24 mouse cellular contexts compared by ENCODE assay signal in genomic region chr11:98050940-98051339, GRCm38 (mm10). TPM values are rescaled to one million over a fixed set of nuclear protein-coding genes. Genes with fewer than 3 reads are reported as not detected.
DNase-seq lines count a peak whose midpoint lies in the region; ATAC-seq and TF ChIP-seq lines count a peak whose summit lies in the region.
"Had no signal": no experiment of that assay in that cellular context is flagged by ENCODE, and none has a peak within 500 bp of the region (broad histone marks: within the 10 kb centered on the region; RNA-seq: fewer than 3 reads in every experiment).

No protein-coding gene starts in this region.

- TF ChIP-seq CTCF in thymus, adult 2 months (IDR thresholded peaks at IDR 0.05; ENCODE audit: borderline replicate concordance, control insufficient read depth, extremely low read depth, insufficient read depth, low read length, poor library complexity): no peak

- H3K27me3 ChIP-seq in hindbrain, embryonic 10.5 days (ENCODE audit: insufficient read depth, poor library complexity, severe bottlenecking): peaks cover 85% of the 10 kb centered on the region
- H3K27me3 ChIP-seq in hindbrain, embryonic 14.5 days (ENCODE audit: control insufficient read depth, insufficient read depth, low read length): peaks cover 32% of the 10 kb centered on the region
- H3K27me3 ChIP-seq in embryonic facial prominence, embryonic 10.5 days (replicated peaks; ENCODE audit: low read depth, poor library complexity, severe bottlenecking): peaks cover 88% of the 10 kb centered on the region
- peaks cover 22% of the 10 kb centered on the region for H3K27me3 ChIP-seq in neural tube, embryonic 15.5 days (replicated peaks)
- peaks cover 16% of the 10 kb centered on the region for H3K27me3 ChIP-seq in thymus, adult 2 months (ENCODE audit: control insufficient read depth, insufficient read depth, low read length)

- peaks cover 44% of the 10 kb centered on the region for H3K4me1 ChIP-seq in hindbrain, embryonic 10.5 days (replicated peaks)
- H3K4me1 ChIP-seq in hindbrain, embryonic 14.5 days (replicated peaks; ENCODE audit: control insufficient read depth, insufficient read depth, low read length): peaks cover 3% of the 10 kb centered on the region; the same call in 1 of the 2 replicates
- peaks cover 31% of the 10 kb centered on the region for H3K4me1 ChIP-seq in embryonic facial prominence, embryonic 10.5 days
- H3K4me1 ChIP-seq in neural tube, embryonic 15.5 days: peaks cover 44% of the 10 kb centered on the region
- H3K4me1 ChIP-seq in thymus, adult 2 months (replicated peaks; ENCODE audit: control insufficient read depth, insufficient read depth, low read length): peaks cover 38% of the 10 kb centered on the region

- 26% methylated on average over 2 of the region's 2 CpGs for WGBS in hindbrain, embryonic 10.5 days
- 40% methylated on average over 2 of the region's 2 CpGs for WGBS in hindbrain, embryonic 14.5 days
- WGBS in embryonic facial prominence, embryonic 10.5 days: 43% methylated on average over 2 of the region's 2 CpGs
- WGBS in neural tube, embryonic 15.5 days: 30% methylated on average over 2 of the region's 2 CpGs
- WGBS in thymus, adult 2 months: 61% methylated on average over 2 of the region's 2 CpGs

- H3K9me3 ChIP-seq in hindbrain, embryonic 10.5 days: no peaks in the 10 kb centered on the region
- no peaks in the 10 kb centered on the region for H3K9me3 ChIP-seq in hindbrain, embryonic 14.5 days (ENCODE audit: control insufficient read depth, low read length)
- H3K9me3 ChIP-seq in embryonic facial prominence, embryonic 10.5 days: no peaks in the 10 kb centered on the region
- H3K9me3 ChIP-seq in neural tube, embryonic 15.5 days (replicated peaks): no peaks in the 10 kb centered on the region
- H3K9me3 ChIP-seq: heart, embryonic 12.5 days; limb, embryonic 10.5 days had no signal

- no peak overlapping the region; the same call in 1 of the 2 replicates for H3K4me3 ChIP-seq in hindbrain, embryonic 10.5 days
- no peak overlapping the region for H3K4me3 ChIP-seq in hindbrain, embryonic 14.5 days (replicated peaks; ENCODE audit: low read length)
- peak overlapping the region; percentile 23; the same call in 1 of the 2 replicates for H3K4me3 ChIP-seq in embryonic facial prominence, embryonic 10.5 days
- H3K4me3 ChIP-seq in neural tube, embryonic 15.5 days (replicated peaks): peak overlapping the region; percentile 61; the same call in 1 of the 2 replicates
- no peak overlapping the region for H3K4me3 ChIP-seq in thymus, adult 2 months (ENCODE audit: control insufficient read depth, insufficient read depth, low read length)
- H3K4me3 ChIP-seq: gastrocnemius, adult 2 months had no signal

- no peak for ATAC-seq in hindbrain, embryonic 14.5 days (ENCODE audit: low FRiP score)
- ATAC-seq in neural tube, embryonic 15.5 days (ENCODE audit: low FRiP score): no peak
- ATAC-seq in monocyte, adult 5-6 weeks (replicated peaks; ENCODE audit: insufficient number of reproducible peaks, low FRiP score, low TSS enrichment, poor library complexity, severe bottlenecking): no peak
- ATAC-seq: activated CD4-positive, CD25-positive, alpha-beta regulatory T cell, adult 4 months; CD4-positive, CD25-positive, alpha-beta regulatory T cell, adult 4 months had no signal

- no peak overlapping the region for H3K9ac ChIP-seq in hindbrain, embryonic 14.5 days
- no peak overlapping the region for H3K9ac ChIP-seq in neural tube, embryonic 15.5 days (replicated peaks)
- H3K9ac ChIP-seq: heart, embryonic 12.5 days; liver, postnatal 0 days had no signal

- no peak overlapping the region for H3K4me2 ChIP-seq in hindbrain, embryonic 14.5 days (replicated peaks)
- peak overlapping the region; percentile 74 for H3K4me2 ChIP-seq in neural tube, embryonic 15.5 days

- TF ChIP-seq POLR2A in thymus, adult 2 months (IDR thresholded peaks at IDR 0.05; ENCODE audit: control insufficient read depth, extremely low read depth, insufficient read depth, low read length, poor library complexity): no peak

- 0 out of 2 replicates have a peak overlapping the region, but pooled peaks have one; percentile 18 for H3K27ac ChIP-seq in hindbrain, embryonic 10.5 days
- H3K27ac ChIP-seq in hindbrain, embryonic 14.5 days: no peak overlapping the region
- no peak overlapping the region for H3K27ac ChIP-seq in embryonic facial prominence, embryonic 10.5 days (replicated peaks)
- H3K27ac ChIP-seq in neural tube, embryonic 15.5 days (replicated peaks): no peak overlapping the region
- no peak overlapping the region for H3K27ac ChIP-seq in thymus, adult 2 months (ENCODE audit: control insufficient read depth, insufficient read depth, low read length)
- H3K27ac ChIP-seq: gastrocnemius, adult 2 months; limb, embryonic 10.5 days had no signal

- DNase-seq in cerebellum, adult 11-12 months: peak; percentile 52
- no peak for DNase-seq in cerebellum, postnatal 25 days
- DNase-seq in hindbrain, embryonic 10.5 days (ENCODE audit: low spot score): no peak
- no peak for DNase-seq in hindbrain, embryonic 14.5 days (ENCODE audit: low spot score)
- no peak for DNase-seq in embryonic facial prominence, embryonic 10.5 days (ENCODE audit: low spot score)
- DNase-seq in thymus, adult 2 months: no peak
- DNase-seq: adrenal gland, postnatal 10 days; cerebellum, postnatal 36 days; gastrocnemius, adult 2 months; heart, postnatal 36 days; kidney, adult 2 months; kidney, postnatal 14 days; liver, postnatal 0 days; lung, postnatal 10 days; midbrain, embryonic 14.5 days; right cerebral cortex, postnatal 14 days had no signal

- H3K36me3 ChIP-seq in hindbrain, embryonic 10.5 days: no peaks in the 10 kb centered on the region
- no peaks in the 10 kb centered on the region for H3K36me3 ChIP-seq in hindbrain, embryonic 14.5 days (replicated peaks; ENCODE audit: control insufficient read depth, insufficient read depth)
- no peaks in the 10 kb centered on the region for H3K36me3 ChIP-seq in embryonic facial prominence, embryonic 10.5 days (replicated peaks)
- no peaks in the 10 kb centered on the region for H3K36me3 ChIP-seq in neural tube, embryonic 15.5 days
- no peaks in the 10 kb centered on the region for H3K36me3 ChIP-seq in thymus, adult 2 months (ENCODE audit: control insufficient read depth, insufficient read depth, low read length)
- H3K36me3 ChIP-seq: G1E; heart, embryonic 12.5 days; limb, embryonic 10.5 days had no signal

RNA-seq across cellular contexts. Expression of gene Stac2, which starts 2.3 kb away (rescaled TPM):
- 1.1 and 1.5 TPM in 2 replicates for polyA plus RNA-seq in hindbrain, embryonic 10.5 days (2016; fragmentation: Nextera tagmentation; extraction: Ambion mirVana)
- 6.7 and 7.3 TPM in 2 replicates for polyA plus RNA-seq in hindbrain, embryonic 14.5 days (2014; fragmentation: Nextera tagmentation; extraction: Ambion mirVana)
- 0.25 and 0.47 TPM in 2 replicates for polyA plus RNA-seq in embryonic facial prominence, embryonic 10.5 days (2016; fragmentation: Nextera tagmentation; extraction: Ambion mirVana)
- polyA plus RNA-seq in neural tube, embryonic 15.5 days (2015; fragmentation: Nextera tagmentation; extraction: Ambion mirVana): 15.8 and 18.2 TPM in 2 replicates
- polyA plus RNA-seq in thymus, adult 2 months (2012; rRNA removed): 0.50 and 0.55 TPM in 2 replicates
- 1.1 TPM in 1 of 3 replicates, not detected in the others for total RNA-seq in monocyte, adult 5-6 weeks (2017)
- total RNA-seq: liver, adult 2 months had no signal
- polyA plus RNA-seq: CD4-positive, CD25-positive, alpha-beta regulatory T cell, adult 4 months; G1E; liver, adult 2 months had no signal

RNA-seq across cellular contexts. Expression of gene Rpl19, which starts 24.4 kb away (rescaled TPM):
- polyA plus RNA-seq in hindbrain, embryonic 10.5 days (2016; fragmentation: Nextera tagmentation; extraction: Ambion mirVana): 1,011 and 1,145 TPM in 2 replicates
- 614 and 694 TPM in 2 replicates for polyA plus RNA-seq in hindbrain, embryonic 14.5 days (2014; fragmentation: Nextera tagmentation; extraction: Ambion mirVana)
- 1,206 and 1,219 TPM in 2 replicates for polyA plus RNA-seq in embryonic facial prominence, embryonic 10.5 days (2016; fragmentation: Nextera tagmentation; extraction: Ambion mirVana)
- polyA plus RNA-seq in neural tube, embryonic 15.5 days (2015; fragmentation: Nextera tagmentation; extraction: Ambion mirVana): 655 and 750 TPM in 2 replicates
- 1,012 and 1,033 TPM in 2 replicates for polyA plus RNA-seq in thymus, adult 2 months (2012; rRNA removed)
- 1,171 to 1,260 TPM (median 1,185 TPM) in 3 replicates for total RNA-seq in monocyte, adult 5-6 weeks (2017)

RNA-seq across cellular contexts. Expression of gene Cacnb1, which starts 28.1 kb away (rescaled TPM):
- polyA plus RNA-seq in hindbrain, embryonic 10.5 days (2016; fragmentation: Nextera tagmentation; extraction: Ambion mirVana): 7.6 and 22.9 TPM in 2 replicates
- polyA plus RNA-seq in hindbrain, embryonic 14.5 days (2014; fragmentation: Nextera tagmentation; extraction: Ambion mirVana): 40.0 and 40.3 TPM in 2 replicates
- polyA plus RNA-seq in embryonic facial prominence, embryonic 10.5 days (2016; fragmentation: Nextera tagmentation; extraction: Ambion mirVana): 5.3 and 5.7 TPM in 2 replicates
- 50.9 and 63.0 TPM in 2 replicates for polyA plus RNA-seq in neural tube, embryonic 15.5 days (2015; fragmentation: Nextera tagmentation; extraction: Ambion mirVana)
- 27.1 and 32.9 TPM in 2 replicates for polyA plus RNA-seq in thymus, adult 2 months (2012; rRNA removed)
- total RNA-seq in monocyte, adult 5-6 weeks (2017): 1.6 to 3.5 TPM (median 3.3 TPM) in 3 replicates

RNA-seq across cellular contexts. Expression of gene Arl5c, which starts 55.0 kb away (rescaled TPM):
- polyA plus RNA-seq in hindbrain, embryonic 10.5 days (2016; fragmentation: Nextera tagmentation; extraction: Ambion mirVana): 13.3 and 16.2 TPM in 2 replicates
- polyA plus RNA-seq in hindbrain, embryonic 14.5 days (2014; fragmentation: Nextera tagmentation; extraction: Ambion mirVana): 6.5 and 11.0 TPM in 2 replicates
- polyA plus RNA-seq in embryonic facial prominence, embryonic 10.5 days (2016; fragmentation: Nextera tagmentation; extraction: Ambion mirVana): 15.6 and 19.2 TPM in 2 replicates
- 11.8 and 14.0 TPM in 2 replicates for polyA plus RNA-seq in neural tube, embryonic 15.5 days (2015; fragmentation: Nextera tagmentation; extraction: Ambion mirVana)
- polyA plus RNA-seq in thymus, adult 2 months (2012; rRNA removed): 181 and 217 TPM in 2 replicates
- total RNA-seq in monocyte, adult 5-6 weeks (2017): 67.7 to 97.0 TPM (median 83.6 TPM) in 3 replicates
- polyA plus RNA-seq: G1E had no signal

Comparison
In these comparisons a context has a peak if more than half of its experiments do, and no peak if none do; other contexts are left out.
1. H3K4me3 ChIP-seq: peak in embryonic facial prominence, embryonic 10.5 days (single experiment) and neural tube, embryonic 15.5 days (single experiment); none in hindbrain, embryonic 10.5 days (single experiment), hindbrain, embryonic 14.5 days (single experiment) and thymus, adult 2 months (single experiment).